Mouse (Mus musculus) heart, embryonic 14.5 days (tissue): ENCODE results near the gene Olfr548-ps1. TPM values are rescaled to one million over a fixed set of nuclear protein-coding genes. Genes with fewer than 3 reads are reported as not detected.

Experiments used
- ATAC-seq: fragments of 200-750 bp; cut with Nextera tagmentation; 2 replicates; pipeline ENCODE4 v1.8.0; 2017; ENCODE audit warnings: low read depth, moderate TSS enrichment; ENCODE audit not compliant: insufficient number of reproducible peaks, insufficient read depth, low FRiP score
- H3K27ac ChIP-seq, 2 experiments: fragments of 200-500 bp in 1 of 2; fragments of 300-500 bp in 1 of 2; sonication (generic) in 1 of 2; replicated peaks in 1 of 2; 2 replicates each; pipeline ENCODE4 v1.5.1; 2012 to 2014; ENCODE audit warnings: low read depth in 2 of 2, low read length in 2 of 2, control low read depth in 1 of 2, mild to moderate bottlenecking in 1 of 2, mixed read lengths in 1 of 2; ENCODE audit not compliant: control insufficient read depth in 1 of 2, insufficient read depth in 1 of 2
- H3K27me3 ChIP-seq: fragments of 300-500 bp; sonication (generic); 2 replicates; pipeline ENCODE4 v1.6.1; 2014; ENCODE audit warnings: mild to moderate bottlenecking, low read length, control low read depth; ENCODE audit not compliant: control insufficient read depth, insufficient read depth
- H3K36me3 ChIP-seq: fragments of 300-500 bp; sonication (generic); 2 replicates; pipeline ENCODE4 v1.6.1; 2014; ENCODE audit warnings: mild to moderate bottlenecking, control low read depth, low read length, mixed read lengths; ENCODE audit not compliant: control insufficient read depth, insufficient read depth
- H3K4me1 ChIP-seq, 2 experiments: fragments of 200-500 bp in 1 of 2; fragments of 300-500 bp in 1 of 2; sonication (generic) in 1 of 2; 2 replicates each; pipeline ENCODE4 v1.6.1; 2012 to 2014; ENCODE audit warnings: low read length in 2 of 2, control low read depth in 1 of 2, mixed read lengths in 1 of 2; ENCODE audit not compliant: control insufficient read depth in 2 of 2, insufficient read depth in 2 of 2
- H3K4me2 ChIP-seq: fragments of 300-500 bp; sonication (generic); 2 replicates; pipeline ENCODE4 v1.6.1; 2014; ENCODE audit warnings: mild to moderate bottlenecking, low read length
- H3K4me3 ChIP-seq, 2 experiments: fragments of 200-500 bp in 1 of 2; fragments of 300-500 bp in 1 of 2; sonication (generic) in 1 of 2; 2 replicates each; pipeline ENCODE4 v1.5.1; 2012 to 2014; ENCODE audit warnings: low read length in 2 of 2, mild to moderate bottlenecking in 2 of 2, control low read depth in 1 of 2, low read depth in 1 of 2, moderate library complexity in 1 of 2; ENCODE audit not compliant: control insufficient read depth in 1 of 2, insufficient read depth in 1 of 2
- H3K9ac ChIP-seq: fragments of 300-500 bp; sonication (generic); 2 replicates; pipeline ENCODE4 v1.6.1; 2014; ENCODE audit warnings: mild to moderate bottlenecking, low read length
- H3K9me3 ChIP-seq: fragments of 300-500 bp; sonication (generic); 2 replicates; pipeline ENCODE4 v1.6.1; 2016; ENCODE audit warnings: low read length, control low read depth; ENCODE audit not compliant: control insufficient read depth
- WGBS: fragments of 180-500 bp; shearing (Covaris S2); extraction: QIAGEN DNeasy Blood & Tissue Kit; methylation state at CpG from one replicate; pipeline ENCODE4 v1.1.7; 2014; 5-methylcytosine and 5-hydroxymethylcytosine counted together
- polyA plus RNA-seq: library from polyadenylated mRNA; unstranded; fragments of >200 nt; fragmentation: Nextera tagmentation; extraction: Ambion mirVana; gene quantifications from 2 replicates; pipeline ENCODE4 v1.2.1, GENCODE M21; 2014

The Olfr548-ps1 gene
- polyA plus RNA-seq, 1 experiment from 2014 or later = not detected

DNA sequence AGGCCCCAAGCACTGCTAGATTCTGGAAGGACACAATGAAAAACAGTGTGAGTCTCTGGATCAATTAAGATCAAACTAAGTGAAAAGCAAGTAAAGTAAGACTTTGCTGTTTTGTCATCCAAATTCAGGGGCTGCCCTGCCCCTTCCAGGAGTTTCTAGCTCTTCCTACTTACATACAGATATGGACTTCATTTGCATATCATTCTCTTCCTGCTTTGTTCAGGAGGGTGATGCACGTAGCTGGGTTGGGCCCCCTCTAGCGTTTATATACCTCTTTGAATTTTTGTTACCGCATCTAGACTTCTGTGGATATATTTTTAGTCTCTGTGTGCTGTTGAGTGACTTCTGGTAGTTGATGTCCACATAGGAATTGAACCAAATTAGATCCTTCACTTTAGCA lies 555 bp downstream of the Olfr548-ps1 start:
- no peaks in the 10 kb centered on the region for H3K9me3 ChIP-seq
- H3K4me3 ChIP-seq = no peak overlapping the region
- H3K36me3 ChIP-seq = no peaks in the 10 kb centered on the region
- H3K27ac ChIP-seq = no peak overlapping the region
- ATAC-seq = no peak
- H3K9ac ChIP-seq = no peak overlapping the region
- 44% methylated on average over 3 of the region's 3 CpGs for WGBS
- H3K4me2 ChIP-seq = no peak overlapping the region
- H3K27me3 ChIP-seq = no peaks in the 10 kb centered on the region
- H3K4me1 ChIP-seq = no peaks in the 10 kb centered on the region

DNA sequence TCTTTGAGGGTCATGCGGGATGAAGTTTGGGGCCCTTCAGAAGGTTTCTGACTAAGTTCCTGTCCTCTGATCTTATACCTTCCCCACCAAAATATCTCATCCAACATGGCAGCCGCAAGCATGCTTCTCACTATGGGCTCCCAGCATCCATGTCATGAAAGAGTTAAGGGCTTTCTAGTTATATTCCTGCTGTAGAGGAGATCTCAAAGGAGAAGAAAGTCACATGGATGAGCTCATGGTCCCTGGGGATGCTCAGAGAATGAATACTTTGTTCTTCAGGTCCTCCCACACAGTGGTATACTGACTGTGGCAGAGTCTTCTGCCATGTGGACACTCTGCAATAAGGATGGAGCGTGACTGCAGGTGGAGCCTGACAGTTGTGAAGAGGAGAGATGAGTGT lies 8.9 kb downstream of the Olfr548-ps1 start, which contains the start of gene Olfr549:
Gene Olfr549, plus strand, starts transcription at position 301 of the 400 bp plus-strand sequence.
- Histone ChIP-seq H3K27me3 (no peaks in the 10 kb centered on the region), H3K9me3 (no peaks in the 10 kb centered on the region), H3K4me2 (no peak within 1 kb of the TSS), H3K4me1 (no peaks in the 10 kb centered on the region), H3K9ac (no peak within 1 kb of the TSS), H3K27ac (no peak within 1 kb of the TSS), H3K36me3 (no peaks in the 10 kb centered on the region), H3K4me3 (no peak within 1 kb of the TSS)
- ATAC-seq = no peak
- WGBS = 80% methylated on average over 3 of the region's 3 CpGs

DNA sequence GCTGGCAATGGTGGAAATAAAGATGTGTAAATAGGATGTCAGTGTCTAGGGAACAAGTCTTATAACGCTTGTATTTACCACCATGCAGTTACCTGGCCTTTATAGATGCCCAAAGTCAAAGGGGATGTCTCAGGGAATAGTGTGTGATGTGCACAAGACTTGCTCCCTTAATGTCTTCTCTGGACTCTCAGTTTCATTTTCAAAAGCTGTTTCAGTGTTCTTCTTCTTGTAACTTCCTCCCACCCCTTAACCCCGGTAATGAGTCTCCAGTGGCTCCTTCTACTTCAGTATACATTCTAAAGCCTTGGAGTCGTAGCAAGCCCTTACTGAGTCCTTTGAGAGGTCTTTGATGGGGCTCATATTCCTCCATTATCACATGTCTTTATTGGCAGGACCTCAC lies 12.6 kb downstream of the Olfr548-ps1 start:
- Histone ChIP-seq H3K4me2 (no peak overlapping the region), H3K9me3 (no peaks in the 10 kb centered on the region), H3K36me3 (no peaks in the 10 kb centered on the region), H3K27ac (no peak overlapping the region), H3K9ac (no peak overlapping the region), H3K27me3 (no peaks in the 10 kb centered on the region), H3K4me1 (no peaks in the 10 kb centered on the region), H3K4me3 (no peak overlapping the region)
- 68% methylated on average over 3 of the region's 3 CpGs for WGBS
- ATAC-seq = no peak

DNA sequence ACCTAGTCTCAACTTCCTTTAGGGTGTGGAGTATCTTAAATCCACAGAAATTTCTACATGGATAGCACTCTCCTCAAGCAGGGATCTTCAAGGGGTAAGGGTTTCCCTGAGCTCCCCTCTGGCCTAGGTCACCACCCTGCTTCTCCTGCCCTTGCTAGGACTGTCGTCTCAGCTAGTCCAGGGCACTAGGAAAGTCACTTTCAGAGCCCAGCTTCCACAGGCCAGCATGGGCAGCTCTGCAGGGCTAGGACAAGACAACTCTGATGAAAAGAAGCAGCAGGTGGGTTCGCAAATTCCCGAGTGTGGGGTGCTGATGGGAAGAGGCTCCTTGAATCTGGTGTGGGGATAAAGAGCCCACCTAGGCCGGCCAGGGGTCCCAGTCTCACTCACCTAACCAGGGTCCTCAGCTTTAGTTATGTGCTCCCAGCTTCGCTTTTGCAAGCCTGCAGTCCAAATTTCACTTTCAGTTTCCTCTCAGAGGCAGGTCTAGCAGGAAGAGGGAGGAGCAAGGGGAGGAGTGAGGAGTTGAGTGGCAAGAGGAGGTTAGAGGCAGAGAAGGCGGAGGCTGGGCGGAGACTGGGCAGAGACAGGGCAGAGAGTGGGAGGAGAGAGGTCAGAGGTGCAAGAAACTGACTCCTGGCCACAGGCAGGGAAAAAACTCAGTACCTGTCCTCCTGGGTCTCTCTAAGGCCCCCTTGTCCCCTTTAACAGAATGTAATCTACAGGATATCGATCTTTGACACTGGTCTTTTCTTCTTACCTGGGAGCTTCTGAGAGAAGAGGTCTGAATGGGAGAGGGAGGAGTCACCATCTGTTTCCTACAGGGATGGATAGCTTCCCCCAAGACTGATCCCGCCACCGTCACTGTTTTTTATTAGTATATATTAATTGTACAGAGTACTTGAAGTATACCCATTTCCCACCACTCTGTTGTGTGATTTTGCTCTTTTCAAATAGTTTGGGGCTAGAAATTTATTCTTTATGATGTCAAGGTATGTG lies 24.6 kb downstream of the Olfr548-ps1 start, which contains the start of gene Trim21:
Gene Trim21, minus strand, starts transcription at position 488 of the 999 bp plus-strand sequence.
- peak; percentile 96 for ATAC-seq
- peak within 1 kb of the TSS; percentile 74 for H3K9ac ChIP-seq
- H3K4me1 ChIP-seq = peaks cover 2 to 8% of the 10 kb centered on the region in 2 experiments; a peak in 2 of 4 replicates

DNA sequence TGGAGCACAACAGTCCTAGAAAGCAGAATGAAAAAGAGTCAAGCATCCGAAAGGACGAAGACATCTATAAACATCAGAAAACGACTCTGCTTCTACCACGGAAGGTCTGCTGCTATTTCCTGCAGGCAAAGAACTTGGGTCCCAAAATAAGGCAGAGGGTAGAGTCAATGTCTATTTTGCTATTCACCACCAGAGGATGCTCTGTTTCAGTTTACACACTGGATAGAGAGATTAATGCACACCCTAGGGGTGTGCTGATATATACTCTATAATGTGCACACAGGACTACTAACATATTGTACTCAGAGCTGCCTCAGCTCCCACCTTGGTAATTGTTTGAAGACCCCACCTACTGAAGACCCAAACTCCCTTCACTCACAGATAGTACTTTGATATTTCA lies 25.5 kb downstream of the Olfr548-ps1 start:
- Histone ChIP-seq H3K4me1 (peaks cover 2 to 8% of the 10 kb centered on the region in 2 experiments; a peak in 2 of 4 replicates), H3K27ac (no peak overlapping the region), H3K36me3 (no peaks in the 10 kb centered on the region), H3K9ac (no peak overlapping the region), H3K9me3 (no peaks in the 10 kb centered on the region), H3K4me2 (no peak overlapping the region), H3K4me3 (no peak overlapping the region), H3K27me3 (no peaks in the 10 kb centered on the region)
- no peak for ATAC-seq
- 85% methylated on average over 4 of the region's 4 CpGs for WGBS

More for the DNA sequence above, 24.6 kb downstream of the Olfr548-ps1 start, which contains the start of gene Trim21:
- no peaks in the 10 kb centered on the region for H3K36me3 ChIP-seq
- peak within 1 kb of the TSS; percentile 31 to 56; a peak in 3 of 4 replicates for H3K27ac ChIP-seq
- H3K27me3 ChIP-seq = no peaks in the 10 kb centered on the region
- peak within 1 kb of the TSS; percentile 81 for H3K4me2 ChIP-seq
- H3K9me3 ChIP-seq = no peaks in the 10 kb centered on the region
- 18% methylated on average over 10 of the region's 10 CpGs for WGBS
- H3K4me3 ChIP-seq = peak within 1 kb of the TSS; percentile 61 to 77

DNA sequence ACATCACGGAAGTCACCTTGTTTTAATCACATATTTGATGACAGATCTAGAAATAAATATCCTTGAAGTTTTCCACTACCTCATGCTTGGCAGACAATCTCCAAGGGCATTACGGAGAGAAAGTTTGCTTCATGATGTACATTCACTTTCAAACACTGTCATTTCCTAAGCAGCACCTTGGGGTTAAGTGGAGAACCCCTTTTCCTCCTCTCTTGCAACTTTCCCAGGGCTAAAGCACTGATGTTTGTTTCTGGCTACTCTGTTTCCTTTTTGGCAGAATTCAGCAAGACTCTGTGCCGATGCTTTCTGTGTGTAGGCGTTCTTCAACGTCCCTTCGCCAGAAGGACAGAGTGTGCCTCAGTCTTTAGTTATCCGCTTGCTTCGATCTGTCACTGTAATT lies 30.4 kb downstream of the Olfr548-ps1 start, which contains the start of gene Olfr550:
Gene Olfr550, plus strand, starts transcription at position 301 of the 400 bp plus-strand sequence.
- H3K27ac ChIP-seq = no peak within 1 kb of the TSS
- no peak for ATAC-seq
- H3K36me3 ChIP-seq = no peaks in the 10 kb centered on the region
- H3K9ac ChIP-seq = no peak within 1 kb of the TSS
- 85% methylated on average over 8 of the region's 8 CpGs for WGBS
- no peak within 1 kb of the TSS for H3K4me3 ChIP-seq
- H3K27me3 ChIP-seq = no peaks in the 10 kb centered on the region
- no peaks in the 10 kb centered on the region for H3K9me3 ChIP-seq
- H3K4me1 ChIP-seq = no peaks in the 10 kb centered on the region
- no peak within 1 kb of the TSS for H3K4me2 ChIP-seq

DNA sequence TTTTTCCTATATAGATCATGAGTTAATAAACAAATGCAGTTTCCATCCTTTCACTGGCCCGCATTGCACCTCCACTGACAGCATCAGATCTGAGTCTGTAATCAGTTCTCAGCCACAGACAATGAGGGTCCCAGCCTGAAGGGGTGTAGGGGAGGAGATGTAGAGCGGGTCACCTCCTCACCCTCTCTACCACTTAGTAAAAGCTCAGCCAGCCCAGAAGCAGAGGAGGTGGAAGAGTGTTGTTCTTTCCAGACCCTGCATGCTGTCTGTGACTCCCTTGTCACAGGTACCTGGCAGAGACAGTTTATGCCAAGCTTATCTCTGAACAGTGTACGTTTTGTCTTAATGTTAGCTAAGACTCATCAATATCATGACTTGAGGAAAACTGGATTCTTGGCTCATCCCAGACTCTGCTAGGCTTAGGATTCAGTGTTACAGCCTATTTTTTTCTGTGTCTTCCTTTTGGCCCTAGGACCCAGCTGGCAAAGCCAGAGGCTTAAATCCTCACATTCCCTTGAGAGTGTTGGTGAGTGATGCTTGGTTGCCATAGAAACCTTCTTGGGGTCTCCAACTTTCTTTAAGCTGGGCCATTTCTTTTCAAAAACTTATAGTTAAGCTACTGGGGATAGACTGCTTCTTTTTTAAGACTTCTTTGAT lies 32.6 kb downstream of the Olfr548-ps1 start:
- Histone ChIP-seq H3K4me3 (no peak overlapping the region), H3K4me1 (no peaks in the 10 kb centered on the region), H3K36me3 (no peaks in the 10 kb centered on the region), H3K9ac (no peak overlapping the region), H3K4me2 (no peak overlapping the region), H3K27me3 (no peaks in the 10 kb centered on the region), H3K27ac (no peak overlapping the region), H3K9me3 (no peaks in the 10 kb centered on the region)
- 62% methylated on average over 3 of the region's 3 CpGs for WGBS
- ATAC-seq = no peak
